Mouse (Mus musculus) embryonic facial prominence, embryonic 14.5 days (tissue): Measurements from ENCODE around the gene Ccl17. TPM values are rescaled to one million over a fixed set of nuclear protein-coding genes. Genes with fewer than 3 reads are reported as not detected.
"Not testable (repeated sequence)": the region's sequence is repeated elsewhere in the genome, so short reads cannot be mapped to it uniquely, and the experiment has no call there.

Experiments
- ATAC-seq: fragments of 200-750 bp; cut with Nextera tagmentation; 2 replicates; pipeline ENCODE4 v1.8.0; 2017; ENCODE audit warnings: low read depth, moderate number of reproducible peaks, moderate TSS enrichment
- DNase-seq: peaks from one replicate; pipeline ENCODE4 v3.0.0-alpha.2; 2015; ENCODE audit warnings: low spot score
- H3K27ac ChIP-seq: fragments of 300-500 bp; sonication (generic); replicated peaks from 2 replicates; pipeline ENCODE4 v1.5.1; 2014; ENCODE audit warnings: low read depth, mild to moderate bottlenecking, low read length, moderate library complexity
- H3K27me3 ChIP-seq: fragments of 300-500 bp; sonication (generic); replicated peaks from 2 replicates; pipeline ENCODE4 v1.6.1; 2014; ENCODE audit warnings: low read length; ENCODE audit not compliant: control insufficient read depth, insufficient read depth
- H3K36me3 ChIP-seq: fragments of 300-500 bp; sonication (generic); 2 replicates; pipeline ENCODE4 v1.6.1; 2014; ENCODE audit warnings: low read length, mixed read lengths; ENCODE audit not compliant: control insufficient read depth, insufficient read depth
- H3K4me1 ChIP-seq: fragments of 300-500 bp; sonication (generic); 2 replicates; pipeline ENCODE4 v1.6.1; 2014; ENCODE audit warnings: antibody characterized with exemption, low read length; ENCODE audit not compliant: control insufficient read depth, insufficient read depth
- H3K4me2 ChIP-seq: fragments of 300-500 bp; sonication (generic); 2 replicates; pipeline ENCODE4 v1.6.1; 2014; ENCODE audit warnings: low read depth, mild to moderate bottlenecking, low read length, moderate library complexity, mixed read lengths
- H3K4me3 ChIP-seq: fragments of 300-500 bp; sonication (generic); 2 replicates; pipeline ENCODE4 v1.5.1; 2014; ENCODE audit warnings: low read depth, mild to moderate bottlenecking, low read length
- H3K9ac ChIP-seq: fragments of 300-500 bp; sonication (generic); 2 replicates; pipeline ENCODE4 v1.6.1; 2014; ENCODE audit warnings: low read depth, mild to moderate bottlenecking, low read length, moderate library complexity, mixed read lengths
- H3K9me3 ChIP-seq: fragments of 300-500 bp; sonication (generic); 2 replicates; pipeline ENCODE4 v1.6.1; 2016; ENCODE audit warnings: low read length; ENCODE audit not compliant: control insufficient read depth
- WGBS: fragments of 180-500 bp; shearing (Covaris S2); extraction: QIAGEN DNeasy Blood & Tissue Kit; methylation state at CpG from one replicate; pipeline ENCODE4 v1.1.7; 2014; 5-methylcytosine and 5-hydroxymethylcytosine counted together
- polyA plus RNA-seq: library from polyadenylated mRNA; unstranded; fragments of >200 nt; fragmentation: Nextera tagmentation; extraction: Ambion mirVana; gene quantifications from 2 replicates; pipeline ENCODE4 v1.2.1, GENCODE M21; 2014

Ccl17 gene
- polyA plus RNA-seq, 1 experiment from 2014 or later: 0.63 TPM

DNA sequence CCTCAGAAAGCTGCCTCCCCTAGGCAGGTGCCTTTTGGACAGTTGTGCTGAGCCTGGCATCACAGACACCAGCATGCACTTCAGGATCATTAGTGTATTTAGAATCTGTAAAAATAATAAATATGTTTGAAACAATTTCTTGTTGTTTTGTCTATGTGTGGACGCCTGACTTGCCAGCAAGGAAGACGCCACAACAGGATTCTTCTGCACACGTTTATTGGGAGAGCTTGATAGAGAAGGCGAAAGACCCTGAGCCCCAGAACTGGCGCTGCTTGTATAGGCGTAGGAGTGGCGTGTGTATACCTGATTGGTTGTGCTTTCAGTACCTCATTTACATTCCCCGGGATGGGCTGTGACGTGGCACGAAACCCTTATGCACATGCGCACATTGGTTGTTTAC, 44.5 kb downstream of the Ccl17 start:
- not testable (repeated sequence) for ATAC-seq, DNase-seq, H3K9me3 ChIP-seq, H3K4me2 ChIP-seq, H3K27ac ChIP-seq, H3K4me1 ChIP-seq, H3K27me3 ChIP-seq, H3K4me3 ChIP-seq, H3K9ac ChIP-seq
- WGBS: 88% methylated on average over 11 of the region's 11 CpGs
- peaks cover 47% of the 10 kb centered on the region for H3K36me3 ChIP-seq

- Histone ChIP-seq H3K4me2 (peak overlapping the region; percentile 26; the same call in 1 of the 2 replicates), H3K9me3 (no peaks in the 10 kb centered on the region), H3K27me3 (no peaks in the 10 kb centered on the region), H3K36me3 (peaks cover 43% of the 10 kb centered on the region), H3K4me1 (no peaks in the 10 kb centered on the region), H3K27ac (no peak overlapping the region), H3K9ac (no peak overlapping the region), H3K4me3 (peak overlapping the region; percentile 96)
- DNase-seq: no peak
- peak; percentile 15; the same call in 1 of the 2 replicates for ATAC-seq
- WGBS: 32% methylated on average over 5 of the region's 5 CpGs
Observed at GRCm38 (mm10) chr8:94857011-94857345, 46.7 kb downstream of the Ccl17 start.

- no peaks in the 10 kb centered on the region for H3K4me1 ChIP-seq
- H3K27ac ChIP-seq: peak within 1 kb of the TSS; percentile 80
- peak; percentile 87 for DNase-seq
- peak within 1 kb of the TSS; percentile 93 for H3K9ac ChIP-seq
- H3K4me2 ChIP-seq: peak within 1 kb of the TSS; percentile 73
- H3K4me3 ChIP-seq: peak within 1 kb of the TSS; percentile 96
- WGBS: under 1% methylated on average over 58 of the region's 68 CpGs
- no peaks in the 10 kb centered on the region for H3K27me3 ChIP-seq
- H3K36me3 ChIP-seq: peaks cover 42% of the 10 kb centered on the region
- no peaks in the 10 kb centered on the region for H3K9me3 ChIP-seq
- peak; percentile 84 for ATAC-seq
Observed at GRCm38 (mm10) chr8:94857346-94858173, 47.3 kb downstream of the Ccl17 start, which contains the start of gene Polr2c. Gene Polr2c (plus strand): TSS chr8:94857450.

DNA sequence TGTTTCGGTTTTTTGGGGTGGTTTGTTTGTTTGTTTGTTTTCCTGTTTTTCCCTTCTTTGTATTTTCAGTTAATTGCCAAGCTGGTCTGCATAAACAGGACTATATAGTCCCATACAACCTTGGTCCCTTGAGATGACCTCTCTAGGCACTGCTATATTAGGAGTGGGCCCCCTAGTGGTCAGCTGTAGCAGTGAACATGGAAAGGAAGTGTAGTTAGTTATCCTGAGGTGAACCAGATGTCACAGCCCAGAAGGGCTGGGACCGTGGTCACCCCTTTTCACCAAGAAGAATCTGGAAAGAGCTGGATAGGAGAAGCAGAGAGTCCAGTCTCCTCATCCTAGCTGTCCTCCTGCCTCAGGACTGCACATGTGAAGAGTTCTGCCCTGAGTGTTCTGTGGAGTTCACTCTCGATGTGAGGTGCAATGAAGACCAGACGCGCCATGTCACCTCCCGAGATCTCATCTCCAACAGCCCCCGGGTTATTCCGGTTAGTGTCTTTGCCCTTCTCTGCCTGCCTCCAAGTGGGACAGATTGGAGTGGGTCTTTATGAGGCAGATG, 51.2 kb downstream of the Ccl17 start:
- Histone ChIP-seq H3K4me2 (no peak overlapping the region), H3K27ac (no peak overlapping the region), H3K27me3 (no peaks in the 10 kb centered on the region), H3K9me3 (no peaks in the 10 kb centered on the region), H3K4me3 (no peak overlapping the region), H3K9ac (no peak overlapping the region), H3K4me1 (no peaks in the 10 kb centered on the region), H3K36me3 (peaks cover 58% of the 10 kb centered on the region)
- DNase-seq (peak; percentile 54), ATAC-seq (no peak)
- 68% methylated on average over 8 of the region's 8 CpGs for WGBS

Other genes starting within 250 kb of the Ccl17 start
- 33.6 and 36.0 TPM in 2 replicates for gene Rspry1, start 208.5 kb upstream of the Ccl17 start, polyA plus RNA-seq
- gene Fam192a, start 208.5 kb upstream of the Ccl17 start, polyA plus RNA-seq: 48.7 and 56.0 TPM in 2 replicates
- gene Arl2bp, start 143.9 kb upstream of the Ccl17 start, polyA plus RNA-seq: 54.5 and 59.0 TPM in 2 replicates
- 4.6 and 8.1 TPM in 2 replicates for gene Pllp, start 114.2 kb upstream of the Ccl17 start, polyA plus RNA-seq
- gene Ccl22, start 64.9 kb upstream of the Ccl17 start, polyA plus RNA-seq: not detected in 2 replicates
- 7.9 and 8.3 TPM in 2 replicates for gene Cx3cl1, start 38.4 kb upstream of the Ccl17 start, polyA plus RNA-seq
- 73.8 and 77.9 TPM in 2 replicates for gene Coq9, start 27.9 kb downstream of the Ccl17 start, polyA plus RNA-seq
- 72.2 and 79.5 TPM in 2 replicates for gene Ciapin1, start 27.9 kb downstream of the Ccl17 start, polyA plus RNA-seq
- 121 and 129 TPM in 2 replicates for gene Polr2c, start 47.0 kb downstream of the Ccl17 start, polyA plus RNA-seq
- gene Dok4, start 65.9 kb downstream of the Ccl17 start, polyA plus RNA-seq: 30.6 and 31.6 TPM in 2 replicates
- gene Ccdc102a, start 107.6 kb downstream of the Ccl17 start, polyA plus RNA-seq: 38.5 and 49.5 TPM in 2 replicates
- gene Adgrg5, start 113.2 kb downstream of the Ccl17 start, polyA plus RNA-seq: 0.21 TPM in 2 replicates
- gene Adgrg1, start 164.3 kb downstream of the Ccl17 start, polyA plus RNA-seq: 16.3 and 18.8 TPM in 2 replicates
- gene Adgrg3, start 207.2 kb downstream of the Ccl17 start, polyA plus RNA-seq: 3.3 and 3.6 TPM in 2 replicates
- 0.47 and 0.60 TPM in 2 replicates for gene Drc7, start 244.7 kb downstream of the Ccl17 start, polyA plus RNA-seq